Mouse (Mus musculus): Measurements from ENCODE around the gene Gsto1.

Gene Gsto1

GRCm38 (mm10) chr19:47857957-47858942, 3.5 kb downstream of the Gsto1 start:
- no peak for DNase-seq (ENCODE audit: low read depth, low spot score)

- DNase-seq (ENCODE audit: low read depth, low spot score): no peak
These were observed 4.4 kb downstream of the Gsto1 start for GRCm38 (mm10) chr19:47859180-47859579.

DNA sequence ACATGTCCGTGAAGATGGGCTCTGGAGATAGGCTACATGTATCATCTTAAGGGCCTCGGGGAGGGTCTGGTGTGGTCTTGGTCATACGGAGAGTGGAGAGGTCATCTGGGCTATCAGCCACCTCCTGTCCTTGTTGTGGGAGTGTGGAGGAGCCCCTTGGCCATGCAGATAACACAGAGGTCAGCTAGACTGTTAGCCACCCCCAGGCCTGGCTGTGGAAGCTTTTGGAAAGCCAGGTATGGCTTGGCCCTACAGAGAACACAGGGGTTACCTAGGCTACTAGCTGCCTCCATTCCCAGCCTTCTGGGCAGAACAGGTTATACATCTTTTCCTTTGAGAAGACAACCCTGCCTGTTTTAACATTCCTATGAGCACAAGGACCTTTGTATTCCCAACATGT, 7.8 kb downstream of the Gsto1 start:
- no peak for DNase-seq (ENCODE audit: low read depth, low spot score)

GRCm38 (mm10) chr19:47864051-47864450, 9.3 kb downstream of the Gsto1 start:
- DNase-seq (ENCODE audit: low read depth, low spot score): no peak

DNA sequence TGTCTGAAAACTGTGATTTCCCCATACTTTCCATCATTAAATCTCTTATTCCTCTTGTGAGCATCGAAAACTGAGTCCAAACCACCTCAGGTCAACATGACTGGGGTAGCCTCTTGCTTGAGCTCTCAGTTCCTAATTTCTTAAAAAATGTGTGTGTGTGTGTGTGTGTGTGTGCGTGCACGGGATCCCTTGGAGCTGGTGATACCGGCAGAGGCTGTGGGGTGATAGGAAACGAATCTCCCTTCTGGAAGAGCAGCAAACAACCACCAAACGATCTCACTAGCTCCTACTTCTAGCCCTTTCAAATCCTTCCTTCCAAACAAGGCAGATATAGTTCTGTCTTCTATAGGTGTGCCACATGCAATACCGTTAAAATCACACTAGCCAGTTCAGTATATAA, 10.0 kb downstream of the Gsto1 start:
- no peak for DNase-seq (ENCODE audit: low read depth, low spot score)

DNA sequence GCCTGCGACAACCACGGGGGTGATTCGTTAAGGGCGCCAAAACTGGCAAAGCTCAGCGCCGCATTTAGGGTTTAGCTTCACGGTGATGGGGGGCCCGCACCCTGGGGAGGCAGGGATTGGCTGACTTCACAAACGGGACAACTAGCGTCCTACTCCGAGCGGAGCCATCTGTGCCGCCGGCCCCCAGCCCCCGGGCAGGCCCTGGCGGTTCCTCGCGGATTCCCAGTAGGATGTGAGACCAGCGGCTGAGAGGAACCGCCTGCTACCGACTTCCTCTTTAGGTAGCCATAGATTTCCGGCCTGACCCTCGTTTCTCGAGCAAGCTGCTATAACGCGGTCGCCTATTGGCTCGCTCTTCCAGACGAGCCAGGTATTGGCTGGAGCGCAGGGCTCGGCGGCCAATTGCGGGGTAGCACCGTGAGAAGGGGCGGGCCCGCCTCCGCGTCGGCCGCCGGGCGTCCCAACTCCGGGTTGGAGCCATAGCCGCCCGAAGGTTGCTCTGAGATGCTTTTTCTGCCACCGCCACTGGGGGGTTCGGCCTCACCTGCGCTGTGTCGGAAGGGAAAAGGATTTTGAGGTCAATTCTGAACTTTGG, 10.7 kb downstream of the Gsto1 start, which contains the start of gene Gsto2:
Gene Gsto2, plus strand, starts transcription at position 182 of the 595 bp plus-strand sequence.
- peak; percentile 97 for DNase-seq (ENCODE audit: low read depth, low spot score)

- no peak for DNase-seq (ENCODE audit: low read depth, low spot score)
These were observed 12.9 kb downstream of the Gsto1 start for GRCm38 (mm10) chr19:47867628-47868175.

- no peak for DNase-seq (ENCODE audit: low read depth, low spot score)
These were observed 14.2 kb downstream of the Gsto1 start for GRCm38 (mm10) chr19:47868951-47869350.

DNA sequence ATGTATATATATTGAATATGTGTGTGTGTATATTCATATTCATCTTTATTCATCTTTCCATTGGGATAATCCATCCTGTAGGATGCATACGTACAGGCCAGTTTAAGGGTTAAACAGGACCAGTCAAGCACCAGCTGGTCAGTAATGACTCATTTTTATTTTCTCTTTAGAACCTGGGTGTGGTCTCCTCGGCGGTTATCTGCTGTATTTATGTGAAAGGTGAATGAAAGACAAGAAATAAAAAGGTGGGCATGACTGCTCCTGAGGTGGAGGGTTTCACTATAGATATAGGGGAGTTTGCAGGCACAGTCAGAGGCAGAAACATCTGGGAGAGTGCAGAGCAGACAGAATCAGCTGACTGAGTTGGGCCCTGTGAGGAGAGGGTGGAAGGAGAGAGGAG, 14.7 kb downstream of the Gsto1 start:
- no peak for DNase-seq (ENCODE audit: low read depth, low spot score)

GRCm38 (mm10) chr19:47870102-47870666, 15.4 kb downstream of the Gsto1 start:
- no peak for DNase-seq (ENCODE audit: low read depth, low spot score)

DNA sequence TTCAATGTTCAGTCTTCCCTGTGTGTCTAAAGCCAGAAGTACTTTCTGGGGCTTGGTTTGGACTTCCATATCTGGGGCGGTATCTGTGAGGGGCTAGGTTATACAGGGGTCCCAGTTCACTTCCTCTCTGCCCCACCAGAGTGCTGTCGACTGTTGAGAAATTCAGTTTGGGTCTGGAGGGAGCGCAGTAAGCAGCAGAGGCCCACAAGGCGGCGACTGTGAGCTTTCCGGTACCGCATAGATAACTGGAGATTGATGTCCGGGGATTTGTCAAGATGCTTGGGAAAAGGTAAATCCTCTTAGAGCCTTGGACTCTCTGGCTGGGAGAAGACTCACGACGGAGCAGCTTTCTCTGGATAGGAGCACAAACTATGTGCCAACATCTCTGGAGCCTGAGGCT, 16.7 kb downstream of the Gsto1 start:
- DNase-seq (ENCODE audit: low read depth, low spot score): peak; percentile 39

DNA sequence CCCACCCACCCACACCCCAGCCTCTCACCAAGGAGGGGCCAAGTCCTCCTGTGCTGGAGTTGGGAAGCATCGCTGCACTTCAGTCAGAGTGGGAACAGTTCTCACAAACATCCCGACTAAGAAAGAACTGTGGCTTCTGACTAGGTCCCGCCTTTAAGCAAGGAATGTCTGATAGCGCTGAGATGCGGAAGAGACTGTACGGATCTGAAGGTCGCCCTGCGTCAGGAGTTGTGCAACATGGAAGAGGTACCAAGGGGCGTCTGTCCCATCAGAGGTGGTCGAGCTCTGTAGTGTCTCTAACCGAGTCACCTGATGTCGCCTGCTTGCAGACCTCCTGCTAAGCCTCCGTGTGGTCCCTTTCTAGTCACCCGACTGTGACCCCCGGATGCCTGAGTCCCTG, 21.5 kb downstream of the Gsto1 start:
- no peak for DNase-seq (ENCODE audit: low read depth, low spot score)

- no peak for DNase-seq (ENCODE audit: low read depth, low spot score)
These were observed 26.8 kb downstream of the Gsto1 start for GRCm38 (mm10) chr19:47881538-47881937.

- peak; percentile 95 for DNase-seq (ENCODE audit: low read depth, low spot score)
These were observed 27.5 kb downstream of the Gsto1 start for GRCm38 (mm10) chr19:47882151-47882881.

- DNase-seq (ENCODE audit: low read depth, low spot score): no peak
These were observed 28.1 kb downstream of the Gsto1 start for GRCm38 (mm10) chr19:47882882-47883254.

- DNase-seq (ENCODE audit: low read depth, low spot score): no peak
These were observed 29.7 kb downstream of the Gsto1 start for GRCm38 (mm10) chr19:47884296-47885085.

DNA sequence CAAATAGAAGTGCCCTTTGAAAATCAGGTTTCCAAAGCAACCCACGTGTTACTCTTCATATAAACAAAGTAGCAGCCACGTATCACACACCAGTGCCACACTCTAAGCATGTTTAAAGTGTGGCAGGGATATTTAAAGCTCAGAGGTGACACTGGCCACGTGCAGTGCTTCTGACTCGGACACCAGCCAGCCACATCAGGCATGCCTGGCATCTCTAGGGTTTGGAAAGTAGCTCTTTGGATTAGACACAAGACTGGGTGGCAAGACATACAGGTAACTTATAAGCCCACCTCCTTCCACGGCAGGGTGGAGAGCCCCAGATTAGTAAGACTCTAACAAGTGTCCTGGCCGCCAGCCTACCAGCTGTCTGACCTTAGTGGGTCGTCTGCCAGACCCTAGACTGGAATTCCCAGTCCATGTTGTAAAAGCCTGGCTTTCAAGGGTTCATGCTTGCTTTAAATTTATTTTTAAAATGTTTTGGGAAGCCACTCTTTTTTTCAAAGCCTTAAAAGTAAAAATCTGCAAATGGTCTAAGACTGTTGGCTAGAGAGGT, 30.5 kb downstream of the Gsto1 start:
- no peak for DNase-seq (ENCODE audit: low read depth, low spot score)

GRCm38 (mm10) chr19:47885886-47886285, 31.1 kb downstream of the Gsto1 start:
- DNase-seq (ENCODE audit: low read depth, low spot score): no peak

DNA sequence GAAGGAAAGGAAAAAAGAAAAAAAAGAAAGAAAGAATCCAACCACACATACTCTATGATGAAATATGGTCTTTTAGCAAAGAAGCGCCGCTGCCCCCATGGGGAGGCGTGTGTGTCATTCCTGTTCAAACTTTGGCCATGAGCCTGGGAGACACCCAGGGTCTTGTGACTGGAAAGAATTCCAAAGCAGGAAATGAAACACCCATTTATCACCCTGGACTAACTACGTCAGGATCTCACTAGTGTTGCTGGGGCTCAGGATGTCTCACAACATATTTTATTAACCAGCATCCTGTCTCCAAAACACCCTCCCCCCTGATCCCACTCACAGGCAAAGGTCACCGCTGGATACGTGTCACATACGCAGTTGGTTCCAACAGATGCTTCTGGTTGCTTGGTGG, 31.8 kb downstream of the Gsto1 start:
- DNase-seq (ENCODE audit: low read depth, low spot score): no peak

DNA sequence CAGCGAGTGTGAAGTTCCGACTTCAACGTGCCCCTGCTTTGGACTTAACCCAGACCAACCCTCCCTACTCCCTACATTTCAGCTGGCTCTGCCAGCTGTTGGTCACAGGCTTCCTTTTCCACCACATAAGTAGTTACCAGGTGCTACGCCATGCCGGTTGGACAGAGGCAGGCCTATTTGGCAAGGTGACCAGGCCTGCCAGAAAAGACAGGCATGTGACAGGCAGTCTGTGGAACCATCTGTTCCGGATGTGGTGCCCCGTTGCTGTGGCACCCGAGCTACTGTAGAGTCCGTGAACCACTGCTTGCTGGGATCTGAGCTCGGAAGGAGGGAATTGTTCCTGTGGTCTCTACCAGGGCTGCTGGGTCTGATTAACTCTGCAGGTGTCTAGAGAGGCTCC, 32.6 kb downstream of the Gsto1 start:
- peak; percentile 58 for DNase-seq (ENCODE audit: low read depth, low spot score)
